Mouse (Mus musculus) spleen, adult 12 weeks (tissue): ENCODE measurements around the gene Kat2b.
"Not testable (repeated sequence)": the region's sequence is repeated elsewhere in the genome, so short reads cannot be mapped to it uniquely, and the experiment has no call there.

Experiments used
- DNase-seq: peaks from one replicate; pipeline ENCODE4 v3.0.0; 2022; ENCODE audit warnings: low spot score

Gene Kat2b

GRCm38 (mm10) chr17:53598571-53598970, 31.9 kb downstream of the Kat2b start:
- no peak for DNase-seq

GRCm38 (mm10) chr17:53603236-53603635, 36.6 kb downstream of the Kat2b start:
- DNase-seq: not testable (repeated sequence)

GRCm38 (mm10) chr17:53606082-53606481, 39.4 kb downstream of the Kat2b start:
- DNase-seq: not testable (repeated sequence)

DNA sequence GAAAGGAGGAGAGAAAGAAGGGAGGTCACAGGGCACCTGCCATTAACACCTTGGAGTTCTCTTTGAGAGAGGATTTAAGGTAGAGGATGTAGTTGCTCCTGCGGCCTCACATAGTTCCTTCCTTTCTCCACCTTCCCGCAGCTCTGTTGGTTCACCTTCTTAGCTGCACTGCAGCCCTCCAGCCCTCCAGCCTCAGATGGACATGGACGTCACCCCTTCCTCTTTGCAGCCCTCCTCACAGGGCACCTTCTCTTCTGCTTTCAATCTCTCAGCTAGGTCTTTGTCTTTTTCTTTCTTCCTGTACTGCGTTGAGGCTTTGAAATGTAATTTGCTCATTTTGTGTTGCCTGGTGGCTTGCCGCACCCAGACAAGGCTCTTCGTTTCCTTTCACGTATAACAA, 42.3 kb downstream of the Kat2b start:
- not testable (repeated sequence) for DNase-seq

DNA sequence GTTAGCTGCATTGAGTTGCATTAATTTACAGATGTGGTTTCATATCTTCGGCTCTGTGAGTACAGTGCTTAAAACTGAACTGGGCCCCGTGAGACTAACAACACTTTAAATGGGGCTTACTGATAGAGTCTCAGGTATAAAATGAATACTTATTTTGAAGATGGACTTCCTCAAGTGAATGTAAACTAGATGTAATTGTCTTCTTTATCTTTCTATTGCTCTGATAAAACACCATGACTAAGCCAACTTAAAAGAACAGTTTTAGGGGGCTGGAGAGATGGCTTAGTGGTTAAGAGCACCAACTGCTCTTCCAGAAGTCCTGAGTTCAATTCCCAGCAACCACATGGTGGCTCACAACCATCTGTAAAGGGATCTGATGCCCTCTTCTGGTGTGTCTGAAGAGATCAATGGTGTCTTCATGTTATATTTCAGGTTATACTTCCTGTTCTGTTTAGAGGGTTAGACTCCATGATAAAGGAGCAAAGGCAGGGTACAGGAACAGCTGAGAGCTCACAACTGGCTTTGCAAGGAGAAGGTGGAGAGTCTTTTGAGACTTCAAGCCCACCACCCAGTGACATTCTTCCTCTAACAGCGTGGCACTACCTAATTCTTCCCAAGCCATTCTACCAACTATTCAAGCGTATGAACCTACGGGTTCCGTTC, 50.8 kb downstream of the Kat2b start:
- no peak for DNase-seq

GRCm38 (mm10) chr17:53618369-53618768, 51.7 kb downstream of the Kat2b start:
- no peak for DNase-seq

- DNase-seq: no peak
These were observed 52.7 kb downstream of the Kat2b start for GRCm38 (mm10) chr17:53619391-53619790.

DNA sequence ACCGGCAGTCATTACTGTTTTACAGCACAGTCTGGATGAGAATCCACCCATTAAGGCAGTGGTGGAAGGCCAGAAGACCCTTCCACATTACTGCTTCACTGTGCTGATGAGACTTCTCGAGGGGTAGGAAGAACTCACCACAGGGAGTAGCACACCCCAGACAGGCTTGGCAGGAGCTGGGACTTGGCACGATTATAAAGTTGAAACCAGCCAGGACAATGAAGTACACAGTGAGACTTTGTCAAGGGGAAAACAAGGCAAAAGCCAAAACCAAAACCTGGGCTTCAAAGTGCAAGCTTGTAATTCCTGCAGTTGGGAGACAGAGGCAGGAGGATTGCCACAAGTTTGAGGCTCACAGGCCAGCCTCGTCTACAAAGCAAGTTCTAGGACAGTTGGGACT, 54.0 kb downstream of the Kat2b start:
- DNase-seq: no peak

- no peak for DNase-seq
These were observed 55.5 kb downstream of the Kat2b start for GRCm38 (mm10) chr17:53622125-53622524.

DNA sequence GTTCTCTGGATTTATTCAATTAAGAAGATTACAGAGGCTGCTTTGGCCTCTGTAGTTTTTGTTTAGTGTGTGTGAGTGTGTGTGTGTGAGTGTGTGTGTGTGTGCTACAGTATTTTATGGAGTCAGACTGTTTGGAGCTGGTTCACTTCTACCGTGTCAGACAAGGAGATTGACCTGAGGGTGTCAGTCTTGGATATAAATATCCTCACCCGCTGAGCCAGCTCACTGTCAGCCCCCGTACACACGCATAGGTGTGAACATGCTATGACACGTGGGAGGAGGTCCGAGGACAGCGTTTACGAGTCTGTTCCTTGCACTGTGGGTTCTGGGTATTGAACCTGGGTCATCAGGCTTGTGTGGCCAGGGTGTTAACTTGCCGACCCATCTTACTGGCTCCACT, 57.1 kb downstream of the Kat2b start:
- no peak for DNase-seq

- no peak for DNase-seq
These were observed 59.5 kb downstream of the Kat2b start for GRCm38 (mm10) chr17:53626160-53626559.

- DNase-seq: no peak
These were observed 60.8 kb downstream of the Kat2b start for GRCm38 (mm10) chr17:53627497-53627896.

DNA sequence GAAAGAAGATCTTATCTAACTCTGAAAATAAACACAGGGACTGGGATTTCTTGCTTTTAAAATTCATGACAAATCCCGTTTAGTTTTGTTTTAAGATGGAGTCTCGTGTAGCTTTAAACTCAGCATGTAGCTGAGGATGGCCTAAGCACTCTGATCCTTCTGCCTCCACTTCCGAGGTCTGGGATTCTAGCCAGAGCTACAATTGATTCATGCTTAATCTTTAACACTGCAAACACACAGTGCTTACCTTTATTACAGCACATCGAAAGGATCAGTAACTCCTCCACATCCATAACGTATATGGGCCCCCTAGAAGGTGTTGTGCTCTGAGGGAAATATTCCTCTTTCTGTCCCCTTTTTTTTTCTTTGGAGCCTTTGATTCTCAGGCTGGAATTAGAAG, 61.5 kb downstream of the Kat2b start:
- DNase-seq: no peak

GRCm38 (mm10) chr17:53631344-53631743, 64.7 kb downstream of the Kat2b start:
- DNase-seq: no peak

- no peak for DNase-seq
These were observed 76.7 kb downstream of the Kat2b start for GRCm38 (mm10) chr17:53643360-53643759.

GRCm38 (mm10) chr17:53650251-53650661, 83.6 kb downstream of the Kat2b start:
- no peak for DNase-seq

DNA sequence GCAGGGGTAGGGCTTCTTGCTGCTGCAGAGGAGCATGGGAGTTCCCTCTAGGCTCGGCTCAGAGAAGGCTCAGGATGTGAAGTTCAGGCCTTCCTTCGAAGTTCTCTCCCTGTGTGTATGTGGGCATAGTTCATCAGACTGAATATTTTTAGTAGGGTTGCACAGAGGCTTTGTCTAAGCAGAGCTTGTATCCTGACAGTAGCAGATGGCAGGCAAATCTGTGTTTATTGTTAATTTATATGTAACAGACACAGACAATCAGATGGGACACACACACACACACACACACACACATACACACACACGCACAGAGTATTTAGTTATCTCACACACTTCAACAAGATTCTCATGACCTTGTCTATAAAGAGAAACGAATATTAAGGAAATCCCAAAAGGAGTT, 87.9 kb downstream of the Kat2b start:
- no peak for DNase-seq

DNA sequence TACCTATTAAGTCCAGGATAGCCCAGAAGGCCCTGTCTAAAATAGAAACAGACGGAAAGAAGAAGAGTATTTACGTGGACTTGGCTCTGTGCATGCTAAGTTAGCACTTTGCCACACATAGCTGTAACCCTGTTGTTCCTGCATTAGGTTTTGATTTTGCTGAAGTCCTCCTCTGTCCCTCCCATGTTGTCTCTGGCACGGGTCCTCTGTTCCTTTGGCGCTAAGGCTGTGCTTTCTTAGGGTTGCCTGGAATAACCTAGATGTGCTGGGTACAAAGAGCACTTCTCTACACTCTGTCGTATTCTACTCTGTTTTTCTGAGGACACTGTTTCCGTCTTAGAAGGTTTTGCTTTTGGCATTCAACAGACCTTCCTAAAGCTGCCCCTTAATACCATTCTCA, 88.4 kb downstream of the Kat2b start:
- no peak for DNase-seq

- DNase-seq: no peak
These were observed 89.3 kb downstream of the Kat2b start for GRCm38 (mm10) chr17:53655959-53656358.

DNA sequence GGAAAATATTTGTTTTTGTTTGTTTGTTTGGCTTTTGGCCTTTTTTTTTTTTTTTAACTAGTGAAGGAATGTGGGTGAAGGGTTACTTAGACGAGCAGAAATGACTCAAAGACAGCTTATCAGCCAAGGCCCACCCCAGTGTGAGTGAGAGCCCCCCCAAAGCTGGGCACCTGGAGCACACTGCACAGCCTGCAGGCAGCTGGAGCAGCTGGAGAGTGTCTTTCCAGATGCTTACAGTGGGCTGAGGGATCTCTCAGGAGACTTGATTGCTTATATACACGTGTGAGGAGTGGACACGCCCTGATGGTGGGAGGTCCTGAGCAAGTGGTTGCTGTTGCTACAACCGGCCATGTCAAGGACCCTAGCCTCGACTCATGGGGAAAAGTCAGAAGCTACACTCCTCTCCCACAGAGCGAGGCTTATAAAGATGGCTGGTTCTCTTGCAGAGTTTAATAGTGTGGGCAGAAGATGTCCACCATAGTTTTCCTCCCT, 89.8 kb downstream of the Kat2b start:
- no peak for DNase-seq

GRCm38 (mm10) chr17:53657391-53657790, 90.7 kb downstream of the Kat2b start:
- DNase-seq: not testable (repeated sequence)

DNA sequence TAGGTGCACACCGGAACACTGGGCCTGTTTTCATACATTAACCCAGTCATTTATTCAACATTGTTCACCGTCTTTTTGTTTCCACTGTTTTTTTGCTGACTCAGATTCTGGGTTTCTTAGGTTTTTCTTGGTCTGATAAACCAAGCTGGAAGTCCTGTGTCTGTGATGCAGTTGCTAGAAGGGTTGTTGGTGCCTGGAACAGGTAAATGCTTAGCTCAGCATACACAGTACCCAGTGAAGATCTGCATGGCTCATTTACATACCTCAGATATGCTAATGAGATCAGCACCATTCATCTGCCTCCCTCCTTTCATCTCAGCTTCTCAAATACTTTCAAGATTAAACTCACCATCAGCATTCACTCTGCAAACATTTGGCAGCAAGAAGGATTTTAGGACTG, 92.0 kb downstream of the Kat2b start:
- no peak for DNase-seq

GRCm38 (mm10) chr17:53659230-53659629, 92.6 kb downstream of the Kat2b start:
- no peak for DNase-seq

DNA sequence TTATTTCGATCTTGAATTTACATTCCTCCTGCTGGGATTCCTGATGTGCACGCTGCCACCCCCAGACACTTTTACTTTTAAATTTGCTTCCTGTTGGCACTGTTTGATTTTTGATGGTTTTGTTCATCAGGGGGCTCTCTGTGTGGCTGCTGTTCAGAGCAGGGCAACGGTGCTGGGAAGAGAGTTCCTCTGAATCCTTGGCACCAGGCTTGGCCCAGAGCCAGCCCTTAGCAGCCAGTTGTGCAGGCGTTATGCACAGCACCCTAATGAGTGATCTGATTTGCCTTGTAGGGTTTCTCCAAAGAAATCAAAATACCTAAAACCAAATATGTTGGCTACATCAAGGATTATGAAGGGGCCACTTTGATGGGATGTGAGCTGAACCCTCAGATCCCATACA, 93.1 kb downstream of the Kat2b start:
- no peak for DNase-seq
